Mouse (Mus musculus): ENCODE data around the gene Dag1. TPM values are rescaled to one million over a fixed set of nuclear protein-coding genes. Genes with fewer than 3 reads are reported as not detected.
"Not testable (repeated sequence)": the region's sequence is repeated elsewhere in the genome, so short reads cannot be mapped to it uniquely, and the experiment has no call there.

Gene Dag1
- total RNA-seq, 2 experiments from 2014 or later = 122 to 125 TPM

DNA sequence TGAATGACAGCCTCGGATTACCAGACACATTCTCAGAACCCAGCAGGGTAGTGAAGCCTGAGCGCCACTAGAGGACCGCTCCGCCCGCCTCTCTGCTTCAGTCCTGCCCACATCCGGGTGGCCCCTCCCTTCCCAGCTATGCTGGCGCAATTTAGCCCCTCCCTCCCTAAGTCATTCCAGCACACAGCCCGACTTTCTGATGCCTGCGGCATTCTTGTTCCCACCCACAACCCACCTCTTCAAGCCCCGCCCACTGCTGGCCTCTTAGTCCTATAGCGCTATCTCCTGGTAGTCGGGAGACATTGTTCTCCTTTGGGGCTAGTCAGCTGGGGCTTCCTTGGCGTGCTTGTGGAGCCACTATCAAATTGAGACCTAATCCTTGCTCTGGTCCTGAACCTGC, 62.6 kb downstream of the Dag1 start:
- intact Hi-C loops (cut with DNase I) = loop anchor here (1.0 to 5.0 kb wide), 3 partner anchors 64 to 106 kb away; no protein-coding TSS in a partner anchor
- peak; percentile 91 to 98 for DNase-seq (ENCODE audit: low spot score in 2 of 2)

GRCm38 (mm10) chr9:108198621-108199020, 65.1 kb downstream of the Dag1 start:
- no peak for DNase-seq (ENCODE audit: low spot score in 2 of 2)
- intact Hi-C loops (cut with DNase I) = no loop called here

GRCm38 (mm10) chr9:108196920-108197677, 66.7 kb downstream of the Dag1 start:
- intact Hi-C loops (cut with DNase I) = no loop called here
- DNase-seq (ENCODE audit: low spot score in 2 of 2) = no peak

DNA sequence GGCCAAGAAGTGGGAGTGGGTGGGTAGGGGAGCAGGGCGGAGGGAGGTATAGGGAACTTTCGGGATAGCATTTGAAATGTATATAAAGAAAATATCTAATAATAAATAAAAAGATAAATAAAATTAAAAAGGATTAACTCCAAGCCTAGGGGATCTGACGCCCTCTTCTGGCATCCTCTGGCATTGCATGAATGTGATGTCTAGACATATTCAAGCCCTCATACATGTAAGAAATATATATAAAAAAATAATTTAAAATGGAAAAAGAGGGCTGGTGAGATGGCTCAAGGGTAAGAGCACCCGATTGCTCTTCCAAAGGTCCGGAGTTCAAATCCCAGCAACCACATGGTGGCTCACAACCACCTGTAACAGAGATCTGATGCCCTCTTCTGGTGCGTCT, 67.5 kb downstream of the Dag1 start:
- DNase-seq (ENCODE audit: low spot score in 2 of 2); intact Hi-C loops (cut with DNase I): not testable (repeated sequence)

- peak; percentile 85 to 86 for DNase-seq (ENCODE audit: low spot score in 2 of 2)
- intact Hi-C loops (cut with DNase I) = loop anchor here (5.0 kb wide), 2 partner anchors 38 to 53 kb away; no protein-coding TSS in a partner anchor
These were observed 73.7 kb downstream of the Dag1 start, which contains the start of gene Bsn for GRCm38 (mm10) chr9:108189787-108190679. Gene Bsn, minus strand, starts transcription at chr9:108190384.

- intact Hi-C loops (cut with DNase I) = loop anchor here (5.0 kb wide), 2 partner anchors 37 to 52 kb away; no protein-coding TSS in a partner anchor
- DNase-seq (ENCODE audit: low spot score in 2 of 2) = no peak
These were observed 74.3 kb downstream of the Dag1 start for GRCm38 (mm10) chr9:108189488-108189786.

DNA sequence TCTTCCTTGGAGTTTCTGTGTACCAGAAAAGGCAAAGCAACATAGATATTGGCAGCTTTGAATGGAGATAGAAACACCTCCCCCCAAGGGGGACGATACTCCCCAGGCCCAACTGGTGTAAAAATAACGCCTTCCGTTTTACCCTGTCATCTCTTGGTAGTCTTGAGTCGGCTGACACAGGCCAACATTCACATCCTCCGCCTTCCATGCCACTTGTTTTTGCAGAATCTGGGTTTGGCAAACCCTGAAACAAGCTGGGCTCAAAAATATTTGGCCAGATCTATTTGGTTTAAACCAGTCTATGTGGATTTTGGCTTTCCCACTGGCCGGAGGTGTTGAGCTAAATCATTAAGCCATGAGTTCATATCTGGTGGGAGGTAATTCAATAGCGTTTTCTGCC, 74.7 kb downstream of the Dag1 start:
- no peak for DNase-seq (ENCODE audit: low spot score in 2 of 2)
- intact Hi-C loops (cut with DNase I) = loop anchor here (5.0 kb wide), 2 partner anchors 37 to 52 kb away; no protein-coding TSS in a partner anchor

DNA sequence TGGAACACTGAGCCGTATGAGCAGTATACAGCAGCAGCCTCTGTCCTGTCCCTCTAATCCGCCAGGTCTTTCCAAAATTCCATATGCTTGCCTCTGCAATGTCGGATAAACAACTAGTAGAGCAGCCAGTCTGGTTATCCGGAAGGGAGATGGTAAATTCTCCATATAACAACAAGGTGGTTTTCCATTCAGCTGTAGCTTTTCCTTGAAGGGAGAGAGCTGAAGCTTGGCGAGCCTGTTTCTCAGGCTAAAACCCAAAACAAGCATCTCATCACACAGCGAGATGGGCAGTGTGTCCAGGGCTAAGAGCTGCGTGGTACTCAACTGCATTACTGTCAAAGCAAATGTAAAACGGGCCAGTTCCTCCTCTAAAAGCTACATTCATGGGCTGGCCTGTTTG, 75.2 kb downstream of the Dag1 start:
- intact Hi-C loops (cut with DNase I) = loop anchor here (5.0 kb wide), 2 partner anchors 36 to 51 kb away; no protein-coding TSS in a partner anchor
- no peak for DNase-seq (ENCODE audit: low spot score in 2 of 2)

- intact Hi-C loops (cut with DNase I) = loop anchor here (5.0 kb wide), 2 partner anchors 35 to 50 kb away; no protein-coding TSS in a partner anchor
These were observed 76.1 kb downstream of the Dag1 start for GRCm38 (mm10) chr9:108187616-108188015.

DNA sequence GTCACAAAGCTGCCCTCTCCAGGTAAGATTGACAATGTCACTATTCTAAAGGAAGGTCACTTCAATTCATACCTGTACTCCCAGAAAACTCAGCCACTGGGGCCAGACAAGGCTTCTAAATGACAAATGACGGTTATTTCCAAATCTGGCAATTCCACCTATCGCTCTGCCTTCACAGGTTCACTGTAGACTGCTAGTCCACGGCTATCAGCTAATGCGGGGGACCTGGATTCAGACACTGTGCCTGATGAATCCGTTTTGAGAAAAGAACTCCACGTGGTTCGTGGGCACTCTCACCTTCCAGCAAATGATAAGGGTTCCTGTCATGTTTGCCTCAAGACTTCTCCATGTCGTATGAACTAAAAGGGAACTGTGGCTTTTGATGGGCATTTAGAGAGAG, 78.0 kb downstream of the Dag1 start:
- DNase-seq (ENCODE audit: low spot score in 2 of 2) = no peak
- intact Hi-C loops (cut with DNase I) = loop anchor here (5.0 kb wide), 2 partner anchors 33 to 48 kb away; no protein-coding TSS in a partner anchor

More at GRCm38 (mm10) chr9:108187616-108188015, 76.1 kb downstream of the Dag1 start:
- peak; percentile 59 to 64 for DNase-seq (ENCODE audit: low spot score in 2 of 2)

DNA sequence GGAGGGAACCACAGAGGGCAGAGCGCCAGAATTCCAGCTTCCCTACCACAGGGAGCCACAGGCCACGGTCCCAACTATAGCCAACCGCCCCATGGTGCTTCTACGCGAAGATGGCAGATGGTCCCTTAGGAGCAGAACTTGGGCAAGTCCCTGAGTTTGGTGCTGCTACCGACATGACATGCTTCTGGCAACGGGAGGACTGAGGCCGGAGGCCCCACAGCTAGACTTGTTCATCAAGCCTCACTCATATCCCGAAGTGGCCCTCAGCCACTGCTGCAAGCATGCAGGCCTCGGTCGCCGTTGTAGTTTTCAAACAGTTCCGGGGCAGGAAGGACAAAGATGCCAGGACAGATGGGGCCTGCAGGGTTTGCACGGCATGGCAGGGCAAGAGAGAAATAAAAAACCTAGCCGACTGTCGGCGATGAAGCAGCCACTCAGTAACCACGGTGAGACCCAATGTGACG, 80.2 kb downstream of the Dag1 start:
- intact Hi-C loops (cut with DNase I) = no loop called here
- DNase-seq (ENCODE audit: low spot score in 2 of 2) = no peak

DNA sequence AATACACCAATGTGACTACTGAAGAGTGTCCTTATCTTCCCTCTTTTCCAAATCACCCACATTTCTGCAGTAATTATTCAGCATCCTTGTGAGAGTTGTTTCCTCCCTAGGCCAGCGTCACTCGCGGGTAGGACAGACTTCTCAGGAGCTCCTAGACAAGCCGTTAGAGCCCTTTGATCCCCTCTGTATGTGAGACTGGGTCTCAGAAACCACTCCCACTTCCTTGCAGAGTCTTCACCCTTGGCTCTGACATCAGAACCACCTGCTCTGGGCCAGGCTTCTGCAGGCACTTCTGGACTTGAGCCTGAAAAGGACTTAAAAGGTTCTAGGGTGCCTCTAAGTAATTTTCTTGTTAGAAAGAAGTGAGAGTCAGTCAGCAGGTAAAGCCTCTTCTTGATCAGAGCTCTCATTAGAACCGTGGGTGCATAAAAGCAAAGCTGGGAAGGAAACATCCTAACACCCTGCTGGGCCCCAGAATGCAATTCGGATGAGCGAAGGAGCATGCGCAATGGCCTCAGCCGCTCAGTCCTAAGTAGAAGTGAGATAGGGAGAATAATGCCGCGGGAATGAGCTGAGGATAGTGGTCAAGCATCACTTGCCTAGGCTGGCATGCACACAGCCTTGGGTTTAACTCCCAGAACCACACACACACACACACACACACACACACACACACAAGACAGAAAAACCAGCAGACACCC, 80.8 kb downstream of the Dag1 start:
- intact Hi-C loops (cut with DNase I) = no loop called here
- no peak for DNase-seq (ENCODE audit: low spot score in 2 of 2)

DNA sequence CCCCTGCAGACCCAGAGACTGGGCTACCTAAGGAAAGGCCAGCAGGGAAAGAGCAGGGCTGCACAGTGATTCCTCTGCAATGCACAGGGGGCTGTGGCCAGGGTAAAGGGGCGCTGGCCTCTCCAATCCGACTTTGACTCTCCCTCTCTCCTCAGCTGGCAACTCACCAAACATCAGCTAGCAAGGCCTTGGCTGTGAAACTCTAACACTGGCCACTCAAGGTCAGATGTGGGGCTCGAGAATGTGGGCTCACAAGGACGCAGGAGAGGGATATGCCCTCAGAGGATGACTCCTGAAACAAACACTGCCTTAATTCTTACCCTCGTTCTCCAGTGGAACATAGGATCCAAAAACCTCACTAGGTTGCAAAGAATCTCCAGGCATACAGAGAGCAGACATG, 85.4 kb downstream of the Dag1 start:
- intact Hi-C loops (cut with DNase I) = no loop called here
- no peak for DNase-seq (ENCODE audit: low spot score in 2 of 2)

GRCm38 (mm10) chr9:108175116-108175838, 88.5 kb downstream of the Dag1 start:
- DNase-seq (ENCODE audit: low spot score in 2 of 2) = no peak
- intact Hi-C loops (cut with DNase I) = no loop called here

DNA sequence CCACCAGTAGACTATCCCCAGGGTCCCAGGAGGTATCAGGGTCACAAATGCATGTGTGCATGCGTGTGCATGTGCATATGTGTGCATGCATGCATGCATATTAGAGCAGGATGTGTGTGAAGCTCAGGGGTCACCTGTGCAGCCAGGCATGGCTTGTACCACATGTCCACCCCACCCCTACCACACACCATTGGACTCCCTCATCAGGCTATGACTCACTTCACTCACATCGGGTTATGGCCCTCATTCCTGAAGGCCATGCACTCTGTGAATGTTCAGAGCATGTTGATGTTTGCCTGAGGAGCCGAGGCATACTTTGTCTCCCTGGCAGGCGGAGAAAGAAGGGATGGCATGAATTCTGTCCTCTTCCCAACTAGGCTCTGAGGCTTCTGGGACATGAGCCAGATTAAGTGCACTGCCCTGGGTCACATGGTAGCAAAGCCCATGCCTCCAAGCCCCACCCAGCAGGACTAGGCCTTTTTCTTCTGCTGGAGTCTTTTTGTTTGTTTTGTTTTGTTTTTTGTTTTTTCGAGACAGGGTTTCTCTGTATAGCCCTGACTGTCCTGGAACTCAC, 90.9 kb downstream of the Dag1 start:
- intact Hi-C loops (cut with DNase I) = no loop called here

GRCm38 (mm10) chr9:108169751-108170150, 94.0 kb downstream of the Dag1 start:
- intact Hi-C loops (cut with DNase I) = no loop called here
- DNase-seq (ENCODE audit: low spot score in 2 of 2) = no peak

More for the DNA sequence above, 90.9 kb downstream of the Dag1 start:
- no peak for DNase-seq (ENCODE audit: low spot score in 2 of 2)

- intact Hi-C loops (cut with DNase I) = no loop called here
- no peak for DNase-seq (ENCODE audit: low spot score in 2 of 2)
These were observed 98.6 kb downstream of the Dag1 start for GRCm38 (mm10) chr9:108165143-108165542.

GRCm38 (mm10) chr9:108163646-108164284, 100.0 kb downstream of the Dag1 start:
- no peak for DNase-seq (ENCODE audit: low spot score in 2 of 2)
- intact Hi-C loops (cut with DNase I) = no loop called here

All from left cerebral cortex, postnatal 14 days (tissue).